Mouse (Mus musculus) erythroblast, embryonic 14.5 days (primary cell): Measurements from ENCODE around the gene Ctcf. TPM values are rescaled to one million over a fixed set of nuclear protein-coding genes. Genes with fewer than 3 reads are reported as not detected.

Experiments
- H3K27me3 ChIP-seq: 2 replicates; pipeline ENCODE4 v1.6.1; 2012; ENCODE audit warnings: inconsistent platforms; ENCODE audit not compliant: control insufficient read depth
- H3K36me3 ChIP-seq: 2 replicates; pipeline ENCODE4 v1.6.1; 2012; ENCODE audit warnings: mild to moderate bottlenecking, inconsistent platforms; ENCODE audit not compliant: control insufficient read depth
- H3K4me1 ChIP-seq: 2 replicates; pipeline ENCODE4 v1.6.1; 2012; ENCODE audit warnings: inconsistent platforms; ENCODE audit not compliant: control insufficient read depth
- H3K4me3 ChIP-seq: replicated peaks from 2 replicates; pipeline ENCODE3; 2012; ENCODE audit warnings: moderate library complexity, mild to moderate bottlenecking, inconsistent platforms
- H3K9me3 ChIP-seq: 2 replicates; pipeline ENCODE4 v1.6.1; 2012; ENCODE audit warnings: low read length, inconsistent platforms, mixed read lengths; ENCODE audit not compliant: control insufficient read depth
- GATA1 ChIP-seq: IDR thresholded peaks from 2 replicates; pipeline ENCODE4 v1.6.1; 2012; ENCODE audit warnings: low read length, inconsistent platforms, mixed read lengths
- TAL1 ChIP-seq: IDR thresholded peaks from 3 replicates; pipeline ENCODE4 v1.6.1; 2012; ENCODE audit warnings: low read length, inconsistent platforms, mixed read lengths
- polyA plus RNA-seq: library from polyadenylated mRNA; stranded (reverse); fragments of >175 nt; gene quantifications from 2 replicates; pipeline ENCODE4 v1.2.3, GENCODE M21; 2012

Gene Ctcf
- polyA plus RNA-seq, 1 experiment: 26.6 TPM

GRCm38 (mm10) chr8:105702001-105702401 lies 65.6 kb downstream of the Ctcf start:
- H3K9me3 ChIP-seq: no peaks in the 10 kb centered on the region
- TF ChIP-seq GATA1: no peak
- TF ChIP-seq TAL1: no peak
- peak overlapping the region; percentile 77 for H3K4me3 ChIP-seq
- peaks cover 57% of the 10 kb centered on the region for H3K4me1 ChIP-seq
- H3K27me3 ChIP-seq: no peaks in the 10 kb centered on the region
- H3K36me3 ChIP-seq: peaks cover 50% of the 10 kb centered on the region

GRCm38 (mm10) chr8:105702731-105703415 lies 66.5 kb downstream of the Ctcf start:
- H3K36me3 ChIP-seq: peaks cover 41% of the 10 kb centered on the region

GRCm38 (mm10) chr8:105704146-105704812 lies 67.9 kb downstream of the Ctcf start:
- Histone ChIP-seq H3K4me3 (no peak overlapping the region), H3K27me3 (no peaks in the 10 kb centered on the region), H3K9me3 (no peaks in the 10 kb centered on the region), H3K36me3 (peaks cover 29% of the 10 kb centered on the region), H3K4me1 (peaks cover 63% of the 10 kb centered on the region)
- no peak for TF ChIP-seq TAL1
- TF ChIP-seq GATA1: no peak

More at GRCm38 (mm10) chr8:105702731-105703415, 66.5 kb downstream of the Ctcf start:
- peaks cover 58% of the 10 kb centered on the region for H3K4me1 ChIP-seq
- TF ChIP-seq TAL1: no peak
- TF ChIP-seq GATA1: no peak
- no peaks in the 10 kb centered on the region for H3K27me3 ChIP-seq
- no peaks in the 10 kb centered on the region for H3K9me3 ChIP-seq
- H3K4me3 ChIP-seq: no peak overlapping the region

GRCm38 (mm10) chr8:105704955-105705354 lies 68.6 kb downstream of the Ctcf start:
- no peaks in the 10 kb centered on the region for H3K27me3 ChIP-seq
- H3K4me1 ChIP-seq: peaks cover 56% of the 10 kb centered on the region
- H3K36me3 ChIP-seq: peaks cover 23% of the 10 kb centered on the region
- no peak overlapping the region for H3K4me3 ChIP-seq
- TF ChIP-seq GATA1 (no peak), TAL1 (no peak)
- no peaks in the 10 kb centered on the region for H3K9me3 ChIP-seq

GRCm38 (mm10) chr8:105706426-105706825 lies 70.1 kb downstream of the Ctcf start:
- Histone ChIP-seq H3K36me3 (peaks cover 23% of the 10 kb centered on the region), H3K4me1 (peaks cover 42% of the 10 kb centered on the region), H3K4me3 (no peak overlapping the region)

GRCm38 (mm10) chr8:105707498-105708403 lies 71.4 kb downstream of the Ctcf start, which contains the start of the genes 4933405L10Rik and Enkd1:
Gene 4933405L10Rik, plus strand, starts transcription at chr8:105707655.
Gene Enkd1, minus strand, starts transcription at chr8:105708210.
- H3K4me3 ChIP-seq: peak within 1 kb of the TSS; percentile 76
- no peaks in the 10 kb centered on the region for H3K9me3 ChIP-seq
- H3K27me3 ChIP-seq: no peaks in the 10 kb centered on the region
- peaks cover 19% of the 10 kb centered on the region for H3K36me3 ChIP-seq
- TF ChIP-seq GATA1: no peak
- TF ChIP-seq TAL1: no peak
- H3K4me1 ChIP-seq: peaks cover 34% of the 10 kb centered on the region

More at GRCm38 (mm10) chr8:105706426-105706825, 70.1 kb downstream of the Ctcf start:
- TF ChIP-seq GATA1 (no peak), TAL1 (no peak)
- no peaks in the 10 kb centered on the region for H3K9me3 ChIP-seq
- no peaks in the 10 kb centered on the region for H3K27me3 ChIP-seq

GRCm38 (mm10) chr8:105708675-105709074 lies 72.3 kb downstream of the Ctcf start:
- no peaks in the 10 kb centered on the region for H3K9me3 ChIP-seq
- no peak for TF ChIP-seq TAL1
- TF ChIP-seq GATA1: no peak
- peaks cover 30% of the 10 kb centered on the region for H3K4me1 ChIP-seq
- peak overlapping the region; percentile 76 for H3K4me3 ChIP-seq
- peaks cover 10% of the 10 kb centered on the region for H3K36me3 ChIP-seq
- no peaks in the 10 kb centered on the region for H3K27me3 ChIP-seq

- TF ChIP-seq GATA1 (no peak), TAL1 (no peak)
- Histone ChIP-seq H3K4me1 (peaks cover 29% of the 10 kb centered on the region), H3K9me3 (no peaks in the 10 kb centered on the region), H3K27me3 (no peaks in the 10 kb centered on the region), H3K4me3 (no peak overlapping the region), H3K36me3 (peaks cover 3% of the 10 kb centered on the region)
Measured at GRCm38 (mm10) chr8:105709317-105709716, 72.9 kb downstream of the Ctcf start.

GRCm38 (mm10) chr8:105712286-105712685 lies 75.9 kb downstream of the Ctcf start:
- TF ChIP-seq TAL1 (no peak), GATA1 (no peak)
- Histone ChIP-seq H3K4me3 (no peak overlapping the region), H3K27me3 (no peaks in the 10 kb centered on the region), H3K36me3 (no peaks in the 10 kb centered on the region), H3K4me1 (peaks cover 16% of the 10 kb centered on the region), H3K9me3 (no peaks in the 10 kb centered on the region)
